Mouse (Mus musculus) limb, embryonic 12.5 days (tissue): Measurements from ENCODE around the gene Asic5. TPM values are rescaled to one million over a fixed set of nuclear protein-coding genes. Genes with fewer than 3 reads are reported as not detected.

Experiments
- ATAC-seq: fragments of 200-750 bp; cut with Nextera tagmentation; 2 replicates; pipeline ENCODE4 v1.8.0; 2017; ENCODE audit warnings: low read depth, moderate TSS enrichment; ENCODE audit not compliant: insufficient number of reproducible peaks, insufficient read depth, low FRiP score, low TSS enrichment
- H3K27ac ChIP-seq: fragments of 300-500 bp; sonication (generic); 2 replicates; pipeline ENCODE4 v1.5.1; 2016; ENCODE audit warnings: mild to moderate bottlenecking, moderate library complexity
- H3K27me3 ChIP-seq: fragments of 300-500 bp; sonication (generic); 2 replicates; pipeline ENCODE4 v1.6.1; 2016; ENCODE audit warnings: mild to moderate bottlenecking, moderate library complexity
- H3K36me3 ChIP-seq: fragments of 300-500 bp; sonication (generic); 2 replicates; pipeline ENCODE4 v1.6.1; 2016; ENCODE audit warnings: mild to moderate bottlenecking, moderate library complexity
- H3K4me1 ChIP-seq: fragments of 300-500 bp; sonication (generic); replicated peaks from 2 replicates; pipeline ENCODE4 v1.6.1; 2016
- H3K4me2 ChIP-seq: fragments of 300-500 bp; sonication (generic); 2 replicates; pipeline ENCODE4 v1.6.1; 2016; ENCODE audit warnings: mild to moderate bottlenecking, moderate library complexity
- H3K4me3 ChIP-seq: fragments of 300-500 bp; sonication (generic); replicated peaks from 2 replicates; pipeline ENCODE4 v1.5.1; 2016; ENCODE audit warnings: mild to moderate bottlenecking
- H3K9ac ChIP-seq: fragments of 300-500 bp; sonication (generic); replicated peaks from 2 replicates; pipeline ENCODE4 v1.6.1; 2016; ENCODE audit warnings: mild to moderate bottlenecking, moderate library complexity
- H3K9me3 ChIP-seq: fragments of 300-500 bp; sonication (generic); 2 replicates; pipeline ENCODE4 v1.6.1; 2016; ENCODE audit warnings: mild to moderate bottlenecking, moderate library complexity
- WGBS: fragments of 180-500 bp; shearing (Covaris S2); methylation state at CpG from one replicate; pipeline ENCODE4 v1.1.7; 2016; 5-methylcytosine and 5-hydroxymethylcytosine counted together
- polyA plus RNA-seq: library from polyadenylated mRNA; unstranded; fragments of >200 nt; fragmentation: Nextera tagmentation; extraction: Ambion mirVana; gene quantifications from 2 replicates; pipeline ENCODE4 v1.2.1, GENCODE M21; 2016

The Asic5 gene
- polyA plus RNA-seq, 1 experiment from 2014 or later: not detected

DNA sequence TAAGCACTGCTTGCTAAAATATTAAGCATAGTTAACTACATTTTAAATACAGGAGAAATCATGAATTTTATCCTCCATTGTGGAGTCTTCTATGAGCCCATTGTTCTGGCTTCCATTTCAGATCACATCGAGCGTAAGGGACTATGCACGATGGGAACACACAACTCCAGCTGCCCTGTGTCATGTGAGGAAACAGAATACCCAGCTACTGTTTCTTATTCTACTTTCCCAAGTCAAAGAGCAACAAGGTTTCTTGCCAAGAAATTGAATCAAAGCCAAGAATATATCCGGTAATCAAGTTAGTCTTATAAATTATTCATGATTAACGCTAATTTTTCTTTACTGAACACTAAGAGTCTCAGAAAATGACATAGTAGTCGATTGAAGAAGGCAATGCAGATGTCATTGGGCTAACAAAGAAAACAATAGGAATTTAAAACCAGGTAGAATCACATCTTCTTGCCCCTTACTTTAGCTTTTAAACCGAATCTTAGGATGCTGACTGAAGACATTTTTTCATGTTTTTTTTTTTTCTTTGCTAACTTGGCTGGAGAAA is 32.1 kb downstream of the Asic5 start:
- no peaks in the 10 kb centered on the region for H3K4me1 ChIP-seq
- no peaks in the 10 kb centered on the region for H3K9me3 ChIP-seq
- WGBS: 87% methylated on average over 7 of the region's 7 CpGs
- no peak overlapping the region for H3K27ac ChIP-seq
- no peaks in the 10 kb centered on the region for H3K36me3 ChIP-seq
- H3K4me2 ChIP-seq: no peak overlapping the region
- no peak for ATAC-seq
- no peak overlapping the region for H3K4me3 ChIP-seq
- no peak overlapping the region for H3K9ac ChIP-seq
- no peaks in the 10 kb centered on the region for H3K27me3 ChIP-seq

DNA sequence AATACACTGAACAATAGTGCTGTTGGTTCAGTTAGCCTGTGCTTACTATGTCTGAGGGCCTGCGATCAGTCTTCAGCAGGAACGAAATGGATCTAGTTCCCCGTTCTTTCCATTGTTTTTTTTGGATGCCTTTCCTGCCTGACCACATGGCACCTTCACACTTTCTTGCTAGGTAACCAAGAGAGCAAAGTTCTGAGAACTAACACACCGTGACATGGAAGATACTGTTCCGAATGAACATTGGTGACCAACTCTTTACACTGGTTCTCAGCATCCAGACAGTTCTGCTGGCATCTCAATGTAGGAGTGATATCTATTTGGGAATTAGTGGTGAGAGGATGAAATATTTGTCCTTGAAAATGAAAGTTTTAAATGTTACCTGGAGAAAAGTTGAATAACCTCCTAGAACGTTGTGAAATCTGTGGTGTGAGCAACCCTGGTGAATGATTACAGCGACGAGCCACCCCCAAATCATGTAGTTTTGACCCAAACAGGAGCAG is 40.4 kb downstream of the Asic5 start:
- H3K36me3 ChIP-seq: no peaks in the 10 kb centered on the region
- 90% methylated on average over 8 of the region's 8 CpGs for WGBS
- ATAC-seq: no peak
- no peak overlapping the region for H3K4me2 ChIP-seq
- no peaks in the 10 kb centered on the region for H3K27me3 ChIP-seq
- no peak overlapping the region for H3K4me3 ChIP-seq
- H3K9ac ChIP-seq: no peak overlapping the region
- no peaks in the 10 kb centered on the region for H3K9me3 ChIP-seq
- H3K4me1 ChIP-seq: no peaks in the 10 kb centered on the region
- no peak overlapping the region for H3K27ac ChIP-seq

DNA sequence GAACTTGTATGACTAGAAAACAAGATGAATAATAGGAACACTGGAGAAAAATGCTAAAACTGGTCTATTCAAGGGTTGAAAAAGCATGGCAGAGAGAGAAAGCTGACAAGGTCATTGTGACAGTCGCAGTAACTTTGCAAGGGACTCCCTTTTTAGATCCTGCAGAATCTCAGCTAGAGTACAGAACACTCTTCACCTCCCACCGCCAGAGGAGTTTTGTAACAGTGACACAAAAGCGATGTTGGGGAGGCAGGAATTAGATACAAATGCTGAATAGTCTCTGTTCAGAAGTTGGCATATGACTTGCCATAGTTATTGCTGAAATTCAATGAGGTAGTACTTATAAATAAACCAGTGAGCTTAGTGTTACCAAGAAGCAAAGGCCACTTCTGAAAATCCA is 41.0 kb downstream of the Asic5 start:
- no peak overlapping the region for H3K9ac ChIP-seq
- no peaks in the 10 kb centered on the region for H3K27me3 ChIP-seq
- H3K4me3 ChIP-seq: no peak overlapping the region
- no peak for ATAC-seq
- H3K4me1 ChIP-seq: no peaks in the 10 kb centered on the region
- WGBS: 85% methylated on average over 3 of the region's 3 CpGs
- no peaks in the 10 kb centered on the region for H3K36me3 ChIP-seq
- no peaks in the 10 kb centered on the region for H3K9me3 ChIP-seq
- H3K4me2 ChIP-seq: no peak overlapping the region
- no peak overlapping the region for H3K27ac ChIP-seq

DNA sequence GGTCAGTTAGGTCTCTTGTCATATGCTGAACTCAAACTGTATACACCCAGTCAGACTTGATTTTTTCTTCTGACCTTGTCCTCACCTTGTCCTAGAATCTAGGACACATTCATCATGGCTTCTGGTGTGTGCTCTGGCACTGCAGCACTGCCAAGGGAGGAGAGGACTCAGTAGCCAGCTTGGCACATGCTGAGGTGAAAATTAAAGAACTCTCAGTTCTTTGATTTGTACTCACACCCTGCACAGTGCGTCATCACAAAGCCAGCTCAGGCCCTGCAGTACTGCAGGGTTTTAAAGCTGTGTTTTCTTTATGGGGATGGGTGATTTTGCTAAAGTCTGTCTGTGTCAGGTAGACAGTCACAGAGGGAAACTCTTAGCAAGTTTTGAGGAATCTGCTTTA is 45.2 kb downstream of the Asic5 start:
- Histone ChIP-seq H3K27me3 (0 out of 2 replicates have a peak, but pooled peaks cover 3% of the 10 kb centered on the region), H3K9me3 (no peaks in the 10 kb centered on the region), H3K9ac (no peak overlapping the region), H3K36me3 (no peaks in the 10 kb centered on the region), H3K27ac (no peak overlapping the region), H3K4me1 (no peaks in the 10 kb centered on the region), H3K4me2 (no peak overlapping the region), H3K4me3 (no peak overlapping the region)
- ATAC-seq: no peak
- 80% methylated on average over 1 of the region's 1 CpGs for WGBS

DNA sequence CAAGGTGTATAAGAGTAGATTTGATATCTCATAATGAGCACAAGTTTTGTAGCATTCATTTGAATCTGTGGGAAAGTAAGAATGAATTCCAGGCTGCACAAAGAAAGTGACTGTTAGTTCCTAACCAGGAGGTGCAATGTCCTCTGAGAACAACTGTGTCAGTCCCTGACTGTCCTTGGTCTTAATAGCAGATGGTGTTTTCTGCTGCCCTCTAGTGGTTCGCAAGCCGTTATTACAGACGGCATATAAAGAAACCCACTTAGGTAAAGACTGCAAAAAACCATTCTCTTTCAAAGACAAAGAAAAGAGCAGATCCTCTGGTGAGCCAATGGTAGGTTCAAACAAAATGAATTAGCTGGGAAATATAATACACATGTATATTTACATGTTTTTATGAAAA is 47.1 kb downstream of the Asic5 start:
- Histone ChIP-seq H3K4me2 (no peak overlapping the region), H3K4me3 (no peak overlapping the region), H3K36me3 (no peaks in the 10 kb centered on the region), H3K9me3 (no peaks in the 10 kb centered on the region), H3K27me3 (0 out of 2 replicates have a peak, but pooled peaks cover 3% of the 10 kb centered on the region), H3K9ac (no peak overlapping the region), H3K4me1 (no peaks in the 10 kb centered on the region), H3K27ac (no peak overlapping the region)
- WGBS: 4% methylated on average over 3 of the region's 3 CpGs
- ATAC-seq: no peak

DNA sequence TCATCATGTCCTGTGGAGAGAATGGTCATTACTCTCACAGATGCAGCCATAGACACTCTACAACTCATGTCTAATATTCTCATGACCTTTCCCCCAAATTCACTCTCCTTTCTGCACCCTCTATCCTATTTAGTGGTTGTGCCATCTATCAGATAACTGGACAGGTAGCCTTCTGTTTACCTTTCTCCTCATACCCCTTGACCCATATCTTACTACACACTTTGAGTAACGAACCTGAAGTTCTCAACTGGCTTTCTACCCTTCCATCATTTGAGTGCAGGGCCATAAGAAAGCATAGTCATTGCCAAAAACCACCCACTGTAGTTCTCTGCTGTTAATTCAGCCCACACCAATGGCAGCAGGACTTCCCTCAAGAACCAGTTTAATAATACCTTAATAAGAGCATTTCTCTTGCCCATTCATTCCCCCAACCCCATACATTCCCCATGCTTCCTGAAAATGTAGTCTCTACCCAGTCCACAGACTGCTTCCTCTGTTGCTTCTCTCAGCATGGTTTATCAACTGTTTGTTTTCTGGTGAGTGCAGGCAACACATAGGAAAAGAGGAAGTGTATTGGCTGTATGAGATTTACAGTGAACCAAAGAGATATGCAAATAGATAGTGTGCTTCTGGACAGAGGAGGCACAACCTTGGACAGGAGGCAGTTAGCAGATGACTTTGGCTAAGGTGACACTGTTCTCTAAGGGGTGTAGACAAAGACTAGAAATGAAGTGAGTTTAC is 48.1 kb downstream of the Asic5 start:
- 74% methylated on average over 1 of the region's 1 CpGs for WGBS
- H3K27me3 ChIP-seq: 0 out of 2 replicates have a peak, but pooled peaks cover 3% of the 10 kb centered on the region
- no peaks in the 10 kb centered on the region for H3K9me3 ChIP-seq
- no peak for ATAC-seq
- H3K27ac ChIP-seq: no peak overlapping the region
- no peak overlapping the region for H3K9ac ChIP-seq
- H3K4me2 ChIP-seq: no peak overlapping the region
- H3K4me1 ChIP-seq: no peaks in the 10 kb centered on the region
- no peaks in the 10 kb centered on the region for H3K36me3 ChIP-seq
- H3K4me3 ChIP-seq: no peak overlapping the region

DNA sequence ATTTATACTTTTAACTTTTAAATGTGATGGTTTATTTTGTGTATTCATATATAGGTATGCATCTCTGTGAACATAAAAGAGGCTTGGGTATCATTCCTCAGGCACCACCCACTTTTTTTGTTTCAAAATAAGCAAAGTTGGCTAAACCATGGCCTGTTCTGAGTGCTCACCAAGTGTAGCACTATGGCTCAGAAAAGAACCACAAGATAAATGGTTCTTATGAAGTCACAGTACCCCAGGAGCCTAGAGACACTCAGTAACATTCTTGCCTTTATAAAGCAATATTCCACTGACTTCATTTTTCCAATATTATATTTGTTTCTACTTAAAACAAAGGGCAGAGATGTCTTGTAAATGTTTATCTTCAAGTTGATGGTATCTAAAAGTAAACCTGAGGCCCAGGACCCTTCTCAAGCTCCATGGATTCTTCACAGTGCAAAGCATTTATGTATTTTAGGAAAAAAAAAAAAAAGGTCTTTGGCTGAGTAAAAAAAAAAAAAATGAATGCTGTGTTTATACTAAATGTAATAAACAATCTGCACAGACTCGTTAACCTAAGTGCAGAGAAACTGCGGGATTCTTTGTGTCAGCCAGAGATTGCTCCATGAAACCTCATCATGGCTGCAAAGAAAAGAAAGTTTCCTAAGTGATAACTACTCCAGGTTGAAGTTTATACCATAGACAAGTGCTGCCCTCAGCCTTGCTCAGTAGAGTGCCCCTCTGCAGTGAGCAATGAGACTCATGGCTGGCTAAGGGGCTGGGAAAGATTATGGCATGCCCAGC is 54.4 kb downstream of the Asic5 start:
- Histone ChIP-seq H3K4me2 (no peak overlapping the region), H3K4me1 (no peaks in the 10 kb centered on the region), H3K27ac (no peak overlapping the region), H3K4me3 (no peak overlapping the region), H3K9me3 (no peaks in the 10 kb centered on the region), H3K27me3 (no peaks in the 10 kb centered on the region), H3K36me3 (no peaks in the 10 kb centered on the region), H3K9ac (no peak overlapping the region)
- no peak for ATAC-seq
- WGBS: 80% methylated on average over 2 of the region's 2 CpGs

DNA sequence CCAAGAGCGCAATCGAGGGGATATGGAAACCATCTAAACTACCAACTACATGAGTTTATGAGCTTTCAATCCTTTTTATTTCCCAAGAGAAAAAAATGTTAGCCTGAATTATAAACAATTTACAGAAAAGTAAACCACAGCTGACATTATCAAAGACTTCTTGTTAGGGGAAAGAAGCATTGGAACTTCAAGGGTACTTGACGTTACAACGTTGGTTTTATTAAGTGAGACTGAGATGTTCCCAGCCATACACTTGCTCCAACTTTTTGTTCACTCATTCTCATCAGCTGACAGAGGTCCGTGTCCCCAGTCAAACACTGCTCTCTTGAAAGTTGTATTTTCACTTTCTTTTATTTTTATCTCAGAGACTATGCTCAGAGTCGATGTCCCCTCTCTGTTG is 61.6 kb downstream of the Asic5 start:
- H3K4me3 ChIP-seq: no peak overlapping the region
- no peak overlapping the region for H3K9ac ChIP-seq
- ATAC-seq: no peak
- WGBS: 65% methylated on average over 6 of the region's 6 CpGs
- no peak overlapping the region for H3K4me2 ChIP-seq
- H3K36me3 ChIP-seq: no peaks in the 10 kb centered on the region
- H3K4me1 ChIP-seq: peaks cover 8% of the 10 kb centered on the region; the same call in 1 of the 2 replicates
- H3K9me3 ChIP-seq: no peaks in the 10 kb centered on the region
- H3K27me3 ChIP-seq: no peaks in the 10 kb centered on the region
- H3K27ac ChIP-seq: no peak overlapping the region

DNA sequence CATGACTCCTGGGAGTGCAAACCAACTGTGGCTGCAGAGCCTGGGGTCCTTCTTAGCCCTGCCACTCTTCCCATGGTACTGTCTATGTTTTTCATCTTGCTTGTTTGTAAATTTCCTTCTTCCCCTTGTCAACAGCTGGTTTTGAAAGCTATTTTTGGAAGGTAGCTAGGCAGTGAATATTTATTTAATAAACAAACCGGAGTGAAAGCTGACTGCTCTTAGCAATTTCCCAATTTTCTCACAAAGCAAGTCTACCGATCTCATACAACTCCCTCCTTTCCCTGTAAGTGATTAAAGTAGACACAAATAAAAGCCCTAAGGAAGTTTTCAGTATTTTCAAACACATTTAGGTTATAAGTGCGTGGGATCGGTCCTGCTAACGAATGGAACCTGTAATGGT is 62.8 kb downstream of the Asic5 start:
- H3K4me3 ChIP-seq: no peak overlapping the region
- H3K4me1 ChIP-seq: peaks cover 18% of the 10 kb centered on the region
- H3K27me3 ChIP-seq: no peaks in the 10 kb centered on the region
- H3K9ac ChIP-seq: no peak overlapping the region
- H3K4me2 ChIP-seq: no peak overlapping the region
- H3K9me3 ChIP-seq: no peaks in the 10 kb centered on the region
- ATAC-seq: no peak
- 82% methylated on average over 5 of the region's 5 CpGs for WGBS
- no peaks in the 10 kb centered on the region for H3K36me3 ChIP-seq
- no peak overlapping the region for H3K27ac ChIP-seq

DNA sequence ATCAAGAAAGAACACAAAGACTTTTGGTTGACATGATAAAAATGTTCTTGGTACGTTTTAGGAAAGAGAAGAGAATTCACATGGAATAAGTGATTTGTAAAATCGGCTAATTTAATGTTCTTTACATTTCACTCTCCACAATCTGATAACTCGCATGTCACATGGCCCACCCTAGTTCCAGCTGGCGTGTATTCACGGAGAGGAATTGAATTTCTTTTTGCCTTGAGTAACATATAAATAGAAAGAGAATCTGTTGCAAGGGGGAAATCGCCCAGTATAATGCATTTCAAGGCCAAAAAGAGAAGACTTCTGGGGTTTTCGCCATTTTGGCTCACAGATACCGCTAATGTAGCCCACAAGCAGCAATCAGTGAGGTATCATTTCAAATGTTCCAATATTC is 64.0 kb downstream of the Asic5 start:
- WGBS: 87% methylated on average over 8 of the region's 8 CpGs
- no peak overlapping the region for H3K9ac ChIP-seq

DNA sequence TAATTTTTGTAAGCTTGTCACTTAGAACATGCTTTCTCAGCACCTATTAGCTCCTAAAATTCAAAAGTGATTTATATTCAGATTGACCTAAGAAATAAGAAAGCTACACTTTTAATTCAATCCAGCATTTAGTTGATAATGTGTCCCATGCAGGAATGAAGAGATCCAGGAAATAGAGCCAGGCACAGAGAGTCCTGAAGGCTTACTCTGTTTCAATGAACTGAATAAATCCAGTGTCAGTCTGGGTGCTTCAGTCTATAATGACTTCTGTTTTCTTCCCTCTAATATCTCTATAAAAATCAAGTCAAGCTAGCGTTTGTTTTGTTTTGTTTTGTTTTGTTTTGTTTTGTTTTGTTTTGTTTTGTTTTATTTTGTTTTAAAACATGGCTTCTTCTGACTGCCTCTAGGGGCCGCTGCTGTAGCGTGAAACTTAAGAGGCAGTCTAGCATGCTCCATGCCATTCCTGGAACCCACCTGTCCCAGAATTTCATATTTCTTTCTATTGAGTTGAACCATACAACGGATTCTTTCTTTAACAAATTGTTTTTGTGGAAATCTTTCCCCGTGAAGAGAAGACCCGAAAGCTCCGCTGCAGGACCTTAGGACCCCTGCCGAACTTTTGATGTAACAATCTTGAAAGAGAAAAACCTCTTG is 65.1 kb downstream of the Asic5 start:
- H3K36me3 ChIP-seq: no peaks in the 10 kb centered on the region
- no peak for ATAC-seq
- 29% methylated on average over 8 of the region's 8 CpGs for WGBS
- H3K4me1 ChIP-seq: peaks cover 26% of the 10 kb centered on the region
- H3K4me2 ChIP-seq: no peak overlapping the region
- H3K27me3 ChIP-seq: no peaks in the 10 kb centered on the region
- no peak overlapping the region for H3K9ac ChIP-seq
- no peaks in the 10 kb centered on the region for H3K9me3 ChIP-seq
- H3K27ac ChIP-seq: no peak overlapping the region
- no peak overlapping the region for H3K4me3 ChIP-seq

More for the DNA sequence above, 64.0 kb downstream of the Asic5 start:
- H3K4me1 ChIP-seq: peaks cover 18% of the 10 kb centered on the region
- H3K27me3 ChIP-seq: no peaks in the 10 kb centered on the region
- H3K4me3 ChIP-seq: no peak overlapping the region
- no peaks in the 10 kb centered on the region for H3K9me3 ChIP-seq
- no peak for ATAC-seq
- H3K4me2 ChIP-seq: no peak overlapping the region
- no peak overlapping the region for H3K27ac ChIP-seq
- no peaks in the 10 kb centered on the region for H3K36me3 ChIP-seq
